Mouse (Mus musculus) spleen, adult 2 months (tissue): ENCODE measurements around the gene Chn1. TPM values are rescaled to one million over a fixed set of nuclear protein-coding genes. Genes with fewer than 3 reads are reported as not detected.

Experiments used
- DNase-seq, 2 experiments: peaks; one replicate each; pipeline versions ENCODE4 v3.0.0 to v3.0.0-alpha.2; 2012 to 2021; ENCODE audit warnings: low spot score in 2 of 2, low read depth in 1 of 2
- H3K27ac ChIP-seq: fragments of 200-500 bp; 2 replicates; pipeline ENCODE4 v1.5.1; 2012; ENCODE audit warnings: low read length, inconsistent platforms; ENCODE audit not compliant: insufficient read depth
- H3K27me3 ChIP-seq: fragments of 200-500 bp; 2 replicates; pipeline ENCODE4 v1.6.1; 2012; ENCODE audit warnings: mild to moderate bottlenecking, moderate library complexity, low read length, inconsistent platforms; ENCODE audit not compliant: control insufficient read depth, insufficient read depth
- H3K36me3 ChIP-seq: fragments of 200-500 bp; 2 replicates; pipeline ENCODE4 v1.6.1; 2012; ENCODE audit warnings: mild to moderate bottlenecking, low read length, inconsistent platforms; ENCODE audit not compliant: control insufficient read depth, insufficient read depth
- H3K4me1 ChIP-seq: fragments of 200-500 bp; 2 replicates; pipeline ENCODE4 v1.6.1; 2011; ENCODE audit warnings: inconsistent platforms; ENCODE audit not compliant: control insufficient read depth, insufficient read depth, insufficient read length
- H3K4me3 ChIP-seq: fragments of 200-500 bp; 2 replicates; pipeline ENCODE4 v1.5.1; 2011; ENCODE audit warnings: mild to moderate bottlenecking, inconsistent platforms; ENCODE audit not compliant: insufficient read depth, insufficient read length; ENCODE audit errors: extremely low read depth
- CTCF ChIP-seq: fragments of 200-500 bp; IDR thresholded peaks from 2 replicates; pipeline ENCODE4 v1.5.1; 2011; ENCODE audit warnings: mild to moderate bottlenecking, inconsistent platforms; ENCODE audit not compliant: insufficient read depth, insufficient read length, insufficient replicate concordance; ENCODE audit errors: extremely low read depth
- POLR2A ChIP-seq: fragments of 200-500 bp; IDR thresholded peaks from 2 replicates; pipeline ENCODE4 v1.6.1; 2011; ENCODE audit warnings: low read depth, low read length, inconsistent platforms
- WGBS: fragments of 180-500 bp; shearing (Covaris S2); methylation state at CpG from one replicate; pipeline ENCODE4 v1.1.7; 2018; 5-methylcytosine and 5-hydroxymethylcytosine counted together
- polyA plus RNA-seq: library from polyadenylated mRNA; depleted of rRNA; stranded (reverse); fragments of >200 nt; gene quantifications from 2 replicates; pipeline ENCODE4 v1.2.3, GENCODE M21; 2012; rRNA removed

Gene Chn1
- polyA plus RNA-seq, 1 experiment, result 0.91 TPM

- no peak for DNase-seq
- H3K36me3 ChIP-seq, result no peaks in the 10 kb centered on the region
These were observed 211.5 kb downstream of the Chn1 start for GRCm38 (mm10) chr2:73563690-73564089.

DNA sequence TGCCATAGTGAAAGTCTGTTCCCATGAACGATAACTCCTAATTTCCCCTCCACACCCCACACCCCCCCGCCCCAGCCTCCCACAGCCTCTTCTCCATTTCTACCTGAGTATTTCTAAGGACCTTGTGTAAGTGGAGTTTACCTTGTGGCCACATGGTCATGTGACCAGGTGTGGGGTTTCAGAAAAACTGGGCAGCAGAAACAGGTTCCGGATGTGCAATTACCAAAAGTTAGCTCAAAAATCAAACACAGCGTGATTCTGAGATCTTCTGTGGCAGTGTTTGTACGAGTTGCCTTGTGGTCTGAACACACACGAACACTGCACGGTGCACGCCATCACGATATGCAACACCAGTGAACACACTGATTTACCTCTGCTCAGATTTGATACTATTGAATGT lies 212.5 kb downstream of the Chn1 start:
- WGBS, result 91% methylated on average over 9 of the region's 9 CpGs
- H3K27ac ChIP-seq, result no peak overlapping the region
- H3K36me3 ChIP-seq, result no peaks in the 10 kb centered on the region
- no peak for DNase-seq
- H3K4me3 ChIP-seq, result no peak overlapping the region
- H3K4me1 ChIP-seq, result no peaks in the 10 kb centered on the region
- TF ChIP-seq POLR2A, result no peak
- TF ChIP-seq CTCF, result no peak
- H3K27me3 ChIP-seq, result no peaks in the 10 kb centered on the region

More at GRCm38 (mm10) chr2:73563690-73564089, 211.5 kb downstream of the Chn1 start:
- no peak overlapping the region for H3K4me3 ChIP-seq
- H3K4me1 ChIP-seq, result no peaks in the 10 kb centered on the region
- WGBS, result 57% methylated on average over 7 of the region's 7 CpGs
- no peak for TF ChIP-seq POLR2A
- TF ChIP-seq CTCF, result no peak
- H3K27ac ChIP-seq, result no peak overlapping the region
- no peaks in the 10 kb centered on the region for H3K27me3 ChIP-seq

- no peak for TF ChIP-seq CTCF
- no peak for TF ChIP-seq POLR2A
- Histone ChIP-seq H3K4me3 (no peak overlapping the region), H3K36me3 (no peaks in the 10 kb centered on the region), H3K4me1 (no peaks in the 10 kb centered on the region), H3K27ac (no peak overlapping the region), H3K27me3 (no peaks in the 10 kb centered on the region)
- 13% methylated on average over 8 of the region's 8 CpGs for WGBS
- DNase-seq, result peak; percentile 21 to 45
These were observed 213.5 kb downstream of the Chn1 start for GRCm38 (mm10) chr2:73561665-73562063.

- WGBS, result 54% methylated on average over 23 of the region's 23 CpGs
- TF ChIP-seq CTCF, result no peak
- no peak for TF ChIP-seq POLR2A
- no peaks in the 10 kb centered on the region for H3K27me3 ChIP-seq
- no peak for DNase-seq
- no peak overlapping the region for H3K27ac ChIP-seq
- H3K4me1 ChIP-seq, result no peaks in the 10 kb centered on the region
- H3K4me3 ChIP-seq, result no peak overlapping the region
- H3K36me3 ChIP-seq, result no peaks in the 10 kb centered on the region
These were observed 214.1 kb downstream of the Chn1 start for GRCm38 (mm10) chr2:73560899-73561664.

Other genes starting within 250 kb of the Chn1 start
- 58.7 and 72.8 TPM in 2 replicates for gene Wipf1, start 245.6 kb downstream of the Chn1 start, polyA plus RNA-seq
- gene Chrna1, start 195.0 kb downstream of the Chn1 start, polyA plus RNA-seq, result not detected in 2 replicates
- gene Atf2, start 117.3 kb upstream of the Chn1 start, polyA plus RNA-seq, result 6.5 and 8.7 TPM in 2 replicates
- gene Atp5g3, start 136.0 kb upstream of the Chn1 start, polyA plus RNA-seq, result 155 and 165 TPM in 2 replicates